Mouse (Mus musculus) ES-E14 (cell line): ENCODE results near the gene Pla2g6.

ENCODE experiments used
- CHD2 ChIP-seq: IDR thresholded peaks from 2 replicates; pipeline ENCODE4 v1.6.1; 2014; ENCODE audit warnings: mild to moderate bottlenecking, low read depth, low read length, inconsistent platforms
- HCFC1 ChIP-seq: IDR thresholded peaks from 2 replicates; pipeline ENCODE4 v1.6.1; 2012; ENCODE audit warnings: low read length, inconsistent platforms, borderline replicate concordance; ENCODE audit not compliant: insufficient read depth
- MAFK ChIP-seq: IDR thresholded peaks from 2 replicates; pipeline ENCODE4 v1.6.1; 2014; ENCODE audit warnings: mild to moderate bottlenecking, low read depth, low read length, inconsistent platforms; ENCODE audit not compliant: insufficient read depth
- ZC3H11A ChIP-seq: IDR thresholded peaks from 2 replicates; pipeline ENCODE4 v1.6.1; 2012; ENCODE audit warnings: low read depth, mild to moderate bottlenecking, inconsistent platforms, low read length, borderline replicate concordance
- ZNF384 ChIP-seq: IDR thresholded peaks from 2 replicates; pipeline ENCODE4 v1.6.1; 2012; ENCODE audit warnings: low read depth, low read length, inconsistent platforms

DNA sequence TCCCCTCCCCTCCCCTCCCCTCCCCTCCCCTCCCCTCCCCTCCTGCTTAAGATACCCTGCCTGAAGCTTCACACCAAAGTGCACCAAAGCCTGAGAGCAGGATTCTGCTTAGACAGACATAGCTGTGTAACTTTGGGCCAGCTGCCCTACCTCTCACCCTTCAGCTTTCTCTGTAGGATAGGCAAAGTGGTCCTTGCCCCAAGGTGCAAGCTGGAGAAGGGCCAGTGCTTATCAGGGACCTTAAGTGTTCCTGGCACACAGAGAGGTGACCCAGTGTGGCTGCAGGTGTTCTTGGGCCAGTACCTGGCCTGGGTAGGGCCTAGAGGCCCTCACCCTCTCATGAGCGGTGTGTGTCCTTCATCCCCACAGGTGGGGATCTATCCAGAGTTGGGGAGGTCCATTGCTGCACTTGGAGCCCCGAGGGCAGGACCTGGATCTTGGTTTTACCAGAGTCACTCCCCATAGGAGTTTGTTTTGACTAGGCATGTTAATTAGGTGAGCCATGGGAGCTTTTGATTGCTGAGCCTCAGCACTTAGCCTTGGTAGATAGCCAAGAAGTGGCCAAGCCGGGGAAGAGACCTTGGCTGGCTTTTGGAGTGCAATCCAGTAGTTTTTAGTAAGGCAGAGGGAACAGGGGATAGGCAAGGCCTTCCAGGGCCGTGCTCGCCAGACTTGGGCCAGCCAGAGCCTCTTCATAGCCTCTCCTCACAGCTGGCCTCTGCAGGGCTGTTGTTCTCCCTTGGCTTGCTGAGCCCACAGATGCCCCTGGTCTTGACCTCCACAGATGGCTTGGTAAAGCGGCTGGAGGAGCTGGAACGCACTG, 83.9 kb downstream of the Pla2g6 start:
- TF ChIP-seq CHD2 (no peak), ZC3H11A (no peak), ZNF384 (no peak), MAFK (no peak), HCFC1 (no peak)
